Mouse (Mus musculus) heart, postnatal 4 days (tissue): ENCODE measurements around the gene Trim46. TPM values are rescaled to one million over a fixed set of nuclear protein-coding genes. Genes with fewer than 3 reads are reported as not detected.

Experiments
- DNase-seq: peaks from one replicate; pipeline ENCODE4 v3.0.0; 2021
- total RNA-seq, 2 experiments: library from RNA; stranded (reverse); gene quantifications; 2 replicates each; pipeline ENCODE4 v1.2.3; 2021

Trim46 gene
- 1 to 10 TPM; 1.3 to 1.6 TPM for total RNA-seq

GRCm38 (mm10) chr3:89246261-89247100 is at the start of gene Trim46:
Gene Trim46, minus strand, starts transcription at chr3:89246309.
- DNase-seq: peak; percentile 90

GRCm38 (mm10) chr3:89295685-89296230 is 49.6 kb upstream of the Trim46 start:
- no peak for DNase-seq

GRCm38 (mm10) chr3:89294195-89294594 is 48.1 kb upstream of the Trim46 start:
- DNase-seq: no peak

- DNase-seq: no peak
Measured at GRCm38 (mm10) chr3:89293247-89293918, 47.3 kb upstream of the Trim46 start.

GRCm38 (mm10) chr3:89292303-89292702 is 46.2 kb upstream of the Trim46 start:
- DNase-seq: no peak

GRCm38 (mm10) chr3:89291874-89292273 is 45.8 kb upstream of the Trim46 start:
- DNase-seq: no peak

GRCm38 (mm10) chr3:89288503-89288928 is 42.4 kb upstream of the Trim46 start:
- DNase-seq: no peak

- DNase-seq: no peak
Measured at GRCm38 (mm10) chr3:89287286-89287685, 41.2 kb upstream of the Trim46 start.

- no peak for DNase-seq
Measured at GRCm38 (mm10) chr3:89285526-89285925, 39.4 kb upstream of the Trim46 start.

GRCm38 (mm10) chr3:89284261-89284660 is 38.2 kb upstream of the Trim46 start:
- DNase-seq: no peak

GRCm38 (mm10) chr3:89282291-89282643 is 36.2 kb upstream of the Trim46 start:
- no peak for DNase-seq

GRCm38 (mm10) chr3:89281579-89282290 is 35.6 kb upstream of the Trim46 start:
- peak; percentile 92 for DNase-seq

- peak; percentile 68 for DNase-seq
Measured at GRCm38 (mm10) chr3:89280606-89281511, 34.8 kb upstream of the Trim46 start, which contains the start of gene Efna1. Gene Efna1, minus strand, starts transcription at chr3:89281142.

- no peak for DNase-seq
Measured at GRCm38 (mm10) chr3:89280050-89280605, 34.0 kb upstream of the Trim46 start.

GRCm38 (mm10) chr3:89279153-89279890 is 33.2 kb upstream of the Trim46 start:
- peak; percentile 89 for DNase-seq

- DNase-seq: no peak
Measured at GRCm38 (mm10) chr3:89278643-89279042, 32.5 kb upstream of the Trim46 start.

- DNase-seq: peak; percentile 67
Measured at GRCm38 (mm10) chr3:89278107-89278506, 32.0 kb upstream of the Trim46 start.

GRCm38 (mm10) chr3:89277281-89278021 is 31.3 kb upstream of the Trim46 start:
- DNase-seq: peak; percentile 65

- DNase-seq: no peak
Measured at GRCm38 (mm10) chr3:89276061-89276460, 30.0 kb upstream of the Trim46 start.

- DNase-seq: peak; percentile 60
Measured at GRCm38 (mm10) chr3:89271760-89272159, 25.7 kb upstream of the Trim46 start.
